Mouse (Mus musculus): Measurements from ENCODE around the gene Prickle2. TPM values are rescaled to one million over a fixed set of nuclear protein-coding genes. Genes with fewer than 3 reads are reported as not detected.

Prickle2 gene
- total RNA-seq (2014; rRNA removed; ENCODE audit: low replicate concordance) (5.4 and 6.9 TPM in 2 replicates), polyA plus RNA-seq (2015; fragmentation: Nextera tagmentation; extraction: Ambion mirVana) (2.2 TPM in 2 replicates)

DNA sequence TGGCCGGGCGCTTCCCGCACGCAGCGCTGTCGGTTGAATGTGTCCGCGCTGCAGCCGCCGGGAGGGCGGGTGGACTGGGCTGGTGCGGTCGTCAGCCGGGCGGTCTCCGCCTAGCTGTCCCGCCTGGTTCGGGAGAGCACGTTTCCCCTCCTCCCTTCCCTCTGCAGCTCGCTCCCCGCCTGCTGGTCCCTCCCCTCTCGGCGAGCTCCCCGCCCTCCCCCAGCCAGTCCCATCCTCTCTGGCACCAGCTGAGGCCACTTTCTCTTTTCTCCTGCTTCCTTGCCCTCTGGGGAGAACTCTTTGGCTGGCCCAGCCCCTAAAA, at the start of gene Prickle2:
TSS of gene Prickle2 (minus strand) at position 11 of the 322 bp plus-strand sequence.
- Histone ChIP-seq H3K27me3 (ENCODE audit: control insufficient read depth, insufficient read depth, low read length) (peaks cover 8% of the 10 kb centered on the region), H3K4me1 (ENCODE audit: control insufficient read depth, insufficient read depth) (0 out of 2 replicates have a peak, but pooled peaks cover 8% of the 10 kb centered on the region), H3K9me3 (replicated peaks; ENCODE audit: control insufficient read depth, low read length) (no peaks in the 10 kb centered on the region), H3K4me3 (ENCODE audit: low read depth, low read length) (peak within 1 kb of the TSS; percentile 74), H3K4me2 (ENCODE audit: low read depth, low read length) (peak within 1 kb of the TSS; percentile 92), H3K36me3 (replicated peaks; ENCODE audit: control insufficient read depth, insufficient read depth, low read length) (no peaks in the 10 kb centered on the region), H3K9ac (replicated peaks; ENCODE audit: low read depth, low read length) (peak within 1 kb of the TSS; percentile 72), H3K27ac (ENCODE audit: low read depth) (no peak within 1 kb of the TSS)
- ATAC-seq (ENCODE audit: insufficient read depth, low read depth) = peak; percentile 89
- no peak for TF ChIP-seq EP300 (IDR thresholded peaks at IDR 0.05; ENCODE audit: low read depth)
- no peak for TF ChIP-seq CTCF (IDR thresholded peaks at IDR 0.05; ENCODE audit: low read depth)
- peak; percentile 78 for DNase-seq (ENCODE audit: low spot score)
- WGBS = 0% methylated on average over 24 of the region's 24 CpGs

DNA sequence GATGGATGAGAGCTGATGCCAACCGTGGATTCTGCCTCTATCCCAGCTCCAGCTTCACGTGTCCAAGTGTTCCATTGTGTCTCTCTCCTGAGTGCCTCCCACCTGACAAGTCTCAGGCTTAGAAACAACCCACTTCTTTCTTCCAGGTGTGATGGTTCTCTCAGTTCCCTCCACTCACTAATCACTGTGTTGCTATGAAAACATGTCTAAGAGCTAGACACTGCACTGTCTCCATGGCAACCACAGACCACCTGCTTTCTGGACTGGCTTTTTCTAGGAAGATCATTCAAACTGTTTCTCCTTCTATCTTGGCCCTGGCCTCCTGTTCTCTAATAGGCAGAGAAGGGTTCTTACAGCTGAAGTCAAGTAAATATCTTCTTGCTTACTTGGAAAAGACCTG, 46.8 kb upstream of the Prickle2 start:
- Histone ChIP-seq H3K27me3 (ENCODE audit: control insufficient read depth, insufficient read depth, low read length) (no peaks in the 10 kb centered on the region), H3K4me3 (ENCODE audit: low read depth, low read length) (no peak overlapping the region), H3K36me3 (replicated peaks; ENCODE audit: control insufficient read depth, insufficient read depth, low read length) (no peaks in the 10 kb centered on the region), H3K4me2 (ENCODE audit: low read depth, low read length) (no peak overlapping the region), H3K4me1 (ENCODE audit: control insufficient read depth, insufficient read depth) (peaks cover 6% of the 10 kb centered on the region; the same call in 1 of the 2 replicates), H3K9me3 (replicated peaks; ENCODE audit: control insufficient read depth, low read length) (no peaks in the 10 kb centered on the region), H3K9ac (replicated peaks; ENCODE audit: low read depth, low read length) (no peak overlapping the region), H3K27ac (ENCODE audit: low read depth) (no peak overlapping the region)
- ATAC-seq (ENCODE audit: insufficient read depth, low read depth) = no peak
- no peak for DNase-seq (ENCODE audit: low spot score)
- TF ChIP-seq CTCF (IDR thresholded peaks at IDR 0.05; ENCODE audit: low read depth) (no peak), EP300 (IDR thresholded peaks at IDR 0.05; ENCODE audit: low read depth) (no peak)
- WGBS = 86% methylated on average over 2 of the region's 2 CpGs

DNA sequence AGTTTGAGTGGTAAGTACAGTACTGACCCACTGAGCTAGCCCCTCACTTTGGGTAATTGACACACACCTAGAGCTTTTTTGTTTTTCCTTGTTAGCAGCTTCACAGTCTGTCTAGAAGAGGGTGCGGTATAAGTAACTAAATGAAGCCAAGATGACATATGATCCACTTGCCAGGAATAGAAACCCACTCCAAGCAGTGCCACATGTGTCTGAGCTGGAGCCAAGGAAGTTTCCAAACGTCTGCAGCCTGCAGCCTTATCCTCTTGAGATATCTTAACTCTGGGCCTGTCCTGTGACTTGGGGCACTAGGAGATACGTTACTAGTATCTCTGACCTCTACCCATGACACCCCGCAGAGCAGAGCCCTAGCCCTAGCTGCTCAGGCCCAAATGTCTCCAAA, 43.5 kb upstream of the Prickle2 start:
- 12% methylated on average over 4 of the region's 4 CpGs for WGBS
- DNase-seq (ENCODE audit: low spot score) (no peak), ATAC-seq (ENCODE audit: insufficient read depth, low read depth) (no peak)
- H3K4me2 ChIP-seq (ENCODE audit: low read depth, low read length) = no peak overlapping the region
- peaks cover 6% of the 10 kb centered on the region; the same call in 1 of the 2 replicates for H3K4me1 ChIP-seq (ENCODE audit: control insufficient read depth, insufficient read depth)
- no peaks in the 10 kb centered on the region for H3K9me3 ChIP-seq (replicated peaks; ENCODE audit: control insufficient read depth, low read length)
- no peak overlapping the region for H3K9ac ChIP-seq (replicated peaks; ENCODE audit: low read depth, low read length)
- no peak for TF ChIP-seq CTCF (IDR thresholded peaks at IDR 0.05; ENCODE audit: low read depth)
- no peak for TF ChIP-seq EP300 (IDR thresholded peaks at IDR 0.05; ENCODE audit: low read depth)
- H3K27me3 ChIP-seq (ENCODE audit: control insufficient read depth, insufficient read depth, low read length) = no peaks in the 10 kb centered on the region
- no peak overlapping the region for H3K4me3 ChIP-seq (ENCODE audit: low read depth, low read length)
- no peaks in the 10 kb centered on the region for H3K36me3 ChIP-seq (replicated peaks; ENCODE audit: control insufficient read depth, insufficient read depth, low read length)
- no peak overlapping the region for H3K27ac ChIP-seq (ENCODE audit: low read depth)

DNA sequence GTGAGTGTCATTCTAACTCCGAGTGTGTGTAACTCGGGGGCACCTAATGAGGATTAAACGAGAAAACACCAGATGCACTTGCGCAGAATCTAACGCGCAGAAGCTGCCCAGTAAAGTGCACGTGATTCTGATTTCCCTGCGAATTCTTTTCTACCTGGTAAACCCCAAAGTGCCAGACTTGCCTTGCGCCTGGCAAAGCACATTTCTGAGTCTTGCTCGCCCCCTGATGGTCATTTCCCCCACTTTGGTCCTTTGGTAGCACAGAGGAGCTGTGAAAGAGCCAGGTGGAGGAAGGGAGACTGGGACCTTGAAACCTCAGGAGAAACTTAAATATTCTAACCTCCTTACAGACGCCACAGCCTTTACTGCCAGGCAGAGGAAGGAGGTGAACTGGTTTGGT, 37.6 kb upstream of the Prickle2 start:
- H3K27me3 ChIP-seq (ENCODE audit: control insufficient read depth, insufficient read depth, low read length) = no peaks in the 10 kb centered on the region
- no peak overlapping the region for H3K9ac ChIP-seq (replicated peaks; ENCODE audit: low read depth, low read length)
- no peaks in the 10 kb centered on the region for H3K36me3 ChIP-seq (replicated peaks; ENCODE audit: control insufficient read depth, insufficient read depth, low read length)
- H3K9me3 ChIP-seq (replicated peaks; ENCODE audit: control insufficient read depth, low read length) = no peaks in the 10 kb centered on the region
- H3K4me1 ChIP-seq (ENCODE audit: control insufficient read depth, insufficient read depth) = no peaks in the 10 kb centered on the region
- TF ChIP-seq CTCF (IDR thresholded peaks at IDR 0.05; ENCODE audit: low read depth) = peak; percentile 71
- TF ChIP-seq EP300 (IDR thresholded peaks at IDR 0.05; ENCODE audit: low read depth) = no peak
- 12% methylated on average over 11 of the region's 11 CpGs for WGBS
- no peak overlapping the region for H3K4me3 ChIP-seq (ENCODE audit: low read depth, low read length)
- ATAC-seq (ENCODE audit: insufficient read depth, low read depth) (no peak; the same call in 1 of the 2 replicates), DNase-seq (ENCODE audit: low spot score) (peak; percentile 43)
- no peak overlapping the region for H3K27ac ChIP-seq (ENCODE audit: low read depth)
- no peak overlapping the region for H3K4me2 ChIP-seq (ENCODE audit: low read depth, low read length)

DNA sequence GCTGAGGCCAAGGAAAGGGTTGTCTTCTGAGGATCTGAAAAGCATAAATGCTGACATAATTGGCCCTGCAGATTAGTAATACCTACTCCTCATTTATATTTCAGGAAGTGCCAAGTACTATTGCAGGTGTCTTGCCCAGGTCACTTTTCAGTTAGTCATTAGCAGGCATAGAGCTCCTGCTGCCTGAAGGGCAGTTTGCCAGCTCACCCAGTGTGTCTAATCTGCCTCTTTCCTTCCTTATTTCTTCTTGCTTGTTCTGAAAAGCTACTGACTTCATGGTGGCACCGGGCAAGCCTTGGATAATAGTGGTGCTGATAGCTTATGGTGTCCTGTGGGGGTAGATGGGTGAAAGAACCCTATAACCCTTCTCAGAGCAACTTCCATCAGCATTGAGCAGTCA, 31.2 kb upstream of the Prickle2 start:
- TF ChIP-seq CTCF (IDR thresholded peaks at IDR 0.05; ENCODE audit: low read depth) = no peak
- no peak for TF ChIP-seq EP300 (IDR thresholded peaks at IDR 0.05; ENCODE audit: low read depth)
- Histone ChIP-seq H3K9ac (replicated peaks; ENCODE audit: low read depth, low read length) (no peak overlapping the region), H3K4me2 (ENCODE audit: low read depth, low read length) (no peak overlapping the region), H3K27me3 (ENCODE audit: control insufficient read depth, insufficient read depth, low read length) (no peaks in the 10 kb centered on the region), H3K36me3 (replicated peaks; ENCODE audit: control insufficient read depth, insufficient read depth, low read length) (no peaks in the 10 kb centered on the region), H3K4me3 (ENCODE audit: low read depth, low read length) (no peak overlapping the region), H3K9me3 (replicated peaks; ENCODE audit: control insufficient read depth, low read length) (no peaks in the 10 kb centered on the region; the same call in 1 of the 2 replicates), H3K4me1 (ENCODE audit: control insufficient read depth, insufficient read depth) (no peaks in the 10 kb centered on the region), H3K27ac (ENCODE audit: low read depth) (no peak overlapping the region)
- 79% methylated on average over 1 of the region's 1 CpGs for WGBS
- ATAC-seq (ENCODE audit: insufficient read depth, low read depth) (no peak), DNase-seq (ENCODE audit: low spot score) (no peak)

DNA sequence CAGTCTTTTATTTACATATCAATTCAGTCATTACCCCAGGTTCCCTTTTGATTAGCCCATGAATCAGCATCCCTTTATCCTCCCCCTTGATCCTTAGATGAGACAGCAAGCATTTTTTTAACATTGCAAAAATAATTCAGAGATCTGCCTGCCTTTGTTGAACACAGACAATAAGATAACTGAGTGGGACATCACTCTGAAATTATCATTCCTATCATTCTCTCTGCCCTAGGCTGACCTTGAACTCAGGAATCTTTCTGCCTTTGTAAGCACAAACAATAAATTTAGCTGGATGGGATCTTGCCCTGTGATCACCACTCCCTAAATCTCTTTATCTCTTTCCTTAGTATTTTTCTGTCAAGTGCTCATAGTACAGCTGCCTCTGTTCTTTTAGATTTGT, 27.7 kb upstream of the Prickle2 start:
- Histone ChIP-seq H3K36me3 (replicated peaks; ENCODE audit: control insufficient read depth, insufficient read depth, low read length) (no peaks in the 10 kb centered on the region), H3K27me3 (ENCODE audit: control insufficient read depth, insufficient read depth, low read length) (no peaks in the 10 kb centered on the region), H3K9ac (replicated peaks; ENCODE audit: low read depth, low read length) (no peak overlapping the region), H3K4me1 (ENCODE audit: control insufficient read depth, insufficient read depth) (no peaks in the 10 kb centered on the region), H3K4me2 (ENCODE audit: low read depth, low read length) (no peak overlapping the region), H3K9me3 (replicated peaks; ENCODE audit: control insufficient read depth, low read length) (no peaks in the 10 kb centered on the region; the same call in 1 of the 2 replicates), H3K4me3 (ENCODE audit: low read depth, low read length) (no peak overlapping the region), H3K27ac (ENCODE audit: low read depth) (no peak overlapping the region)
- TF ChIP-seq EP300 (IDR thresholded peaks at IDR 0.05; ENCODE audit: low read depth) = no peak
- no peak for TF ChIP-seq CTCF (IDR thresholded peaks at IDR 0.05; ENCODE audit: low read depth)
- no peak for DNase-seq (ENCODE audit: low spot score)
- no peak for ATAC-seq (ENCODE audit: insufficient read depth, low read depth)

Measured in heart, postnatal 0 days (tissue).